Mouse (Mus musculus): ENCODE data around the gene Rbm33. TPM values are rescaled to one million over a fixed set of nuclear protein-coding genes. Genes with fewer than 3 reads are reported as not detected.

Gene Rbm33
- 9.4 and 11.3 TPM in 2 replicates for polyA plus RNA-seq (2015; fragmentation: Nextera tagmentation; extraction: Ambion mirVana)

- ATAC-seq (ENCODE audit: insufficient number of reproducible peaks, low FRiP score, low TSS enrichment, low read depth) = peak; percentile 90
- Histone ChIP-seq H3K27me3 (no peaks in the 10 kb centered on the region), H3K36me3 (no peaks in the 10 kb centered on the region), H3K9me3 (no peaks in the 10 kb centered on the region), H3K27ac (peak within 1 kb of the TSS; percentile 100), H3K4me2 (peak within 1 kb of the TSS; percentile 58), H3K9ac (peak within 1 kb of the TSS; percentile 99), H3K4me3 (peak within 1 kb of the TSS; percentile 92), H3K4me1 (peaks cover 12% of the 10 kb centered on the region)
- under 1% methylated on average over 76 of the region's 76 CpGs for WGBS
Measured at GRCm38 (mm10) chr5:28316722-28317245, at the start of gene Rbm33. Rbm33 (plus strand) TSS chr5:28317121.

- no peak overlapping the region for H3K4me3 ChIP-seq
- 25% methylated on average over 2 of the region's 2 CpGs for WGBS
- H3K4me1 ChIP-seq = no peaks in the 10 kb centered on the region
- ATAC-seq (ENCODE audit: insufficient number of reproducible peaks, low FRiP score, low TSS enrichment, low read depth) = no peak
- no peaks in the 10 kb centered on the region for H3K36me3 ChIP-seq
- no peaks in the 10 kb centered on the region for H3K27me3 ChIP-seq
- H3K27ac ChIP-seq = no peak overlapping the region
- no peak overlapping the region for H3K4me2 ChIP-seq
- H3K9me3 ChIP-seq = no peaks in the 10 kb centered on the region
- no peak overlapping the region for H3K9ac ChIP-seq
Measured at GRCm38 (mm10) chr5:28267576-28267975, 49.3 kb upstream of the Rbm33 start.

GRCm38 (mm10) chr5:28269469-28269991 lies 47.4 kb upstream of the Rbm33 start:
- H3K4me2 ChIP-seq = no peak overlapping the region
- H3K36me3 ChIP-seq = no peaks in the 10 kb centered on the region
- H3K4me1 ChIP-seq = no peaks in the 10 kb centered on the region
- no peaks in the 10 kb centered on the region for H3K9me3 ChIP-seq
- 52% methylated on average over 6 of the region's 6 CpGs for WGBS
- no peak overlapping the region for H3K4me3 ChIP-seq
- H3K27me3 ChIP-seq = no peaks in the 10 kb centered on the region
- ATAC-seq (ENCODE audit: insufficient number of reproducible peaks, low FRiP score, low TSS enrichment, low read depth) = no peak
- no peak overlapping the region for H3K27ac ChIP-seq
- no peak overlapping the region for H3K9ac ChIP-seq

- no peak for ATAC-seq (ENCODE audit: insufficient number of reproducible peaks, low FRiP score, low TSS enrichment, low read depth)
Measured at GRCm38 (mm10) chr5:28272836-28273235, 44.1 kb upstream of the Rbm33 start.

GRCm38 (mm10) chr5:28277279-28277678 lies 39.6 kb upstream of the Rbm33 start:
- 50% methylated on average over 2 of the region's 2 CpGs for WGBS
- no peak for ATAC-seq (ENCODE audit: insufficient number of reproducible peaks, low FRiP score, low TSS enrichment, low read depth)
- no peaks in the 10 kb centered on the region for H3K9me3 ChIP-seq

More at GRCm38 (mm10) chr5:28272836-28273235, 44.1 kb upstream of the Rbm33 start:
- Histone ChIP-seq H3K27ac (no peak overlapping the region), H3K4me3 (no peak overlapping the region), H3K27me3 (no peaks in the 10 kb centered on the region), H3K9ac (no peak overlapping the region), H3K36me3 (no peaks in the 10 kb centered on the region), H3K4me1 (no peaks in the 10 kb centered on the region), H3K9me3 (no peaks in the 10 kb centered on the region), H3K4me2 (no peak overlapping the region)
- WGBS = 81% methylated on average over 2 of the region's 2 CpGs

GRCm38 (mm10) chr5:28289111-28289510 lies 27.8 kb upstream of the Rbm33 start:
- Histone ChIP-seq H3K4me3 (no peak overlapping the region), H3K9me3 (no peaks in the 10 kb centered on the region), H3K9ac (no peak overlapping the region), H3K4me1 (no peaks in the 10 kb centered on the region), H3K27ac (no peak overlapping the region), H3K4me2 (no peak overlapping the region), H3K36me3 (no peaks in the 10 kb centered on the region), H3K27me3 (no peaks in the 10 kb centered on the region)
- WGBS = 44% methylated on average over 3 of the region's 3 CpGs
- ATAC-seq (ENCODE audit: insufficient number of reproducible peaks, low FRiP score, low TSS enrichment, low read depth) = no peak

More at GRCm38 (mm10) chr5:28277279-28277678, 39.6 kb upstream of the Rbm33 start:
- H3K27me3 ChIP-seq = no peaks in the 10 kb centered on the region
- no peak overlapping the region for H3K4me3 ChIP-seq
- H3K36me3 ChIP-seq = no peaks in the 10 kb centered on the region
- H3K4me1 ChIP-seq = no peaks in the 10 kb centered on the region
- no peak overlapping the region for H3K4me2 ChIP-seq
- H3K9ac ChIP-seq = no peak overlapping the region
- H3K27ac ChIP-seq = no peak overlapping the region

- Histone ChIP-seq H3K4me1 (no peaks in the 10 kb centered on the region), H3K4me3 (no peak overlapping the region), H3K36me3 (no peaks in the 10 kb centered on the region), H3K4me2 (no peak overlapping the region), H3K27ac (no peak overlapping the region), H3K9ac (no peak overlapping the region), H3K9me3 (no peaks in the 10 kb centered on the region), H3K27me3 (no peaks in the 10 kb centered on the region)
- no peak for ATAC-seq (ENCODE audit: insufficient number of reproducible peaks, low FRiP score, low TSS enrichment, low read depth)
- 47% methylated on average over 1 of the region's 1 CpGs for WGBS
Measured at GRCm38 (mm10) chr5:28290630-28291029, 26.3 kb upstream of the Rbm33 start.

- Histone ChIP-seq H3K4me3 (no peak overlapping the region), H3K27ac (no peak overlapping the region), H3K36me3 (no peaks in the 10 kb centered on the region), H3K4me1 (no peaks in the 10 kb centered on the region), H3K27me3 (no peaks in the 10 kb centered on the region), H3K9me3 (no peaks in the 10 kb centered on the region), H3K4me2 (no peak overlapping the region), H3K9ac (no peak overlapping the region)
- 81% methylated on average over 5 of the region's 5 CpGs for WGBS
- no peak for ATAC-seq (ENCODE audit: insufficient number of reproducible peaks, low FRiP score, low TSS enrichment, low read depth)
Measured at GRCm38 (mm10) chr5:28291118-28291850, 25.6 kb upstream of the Rbm33 start.

GRCm38 (mm10) chr5:28292281-28292680 lies 24.6 kb upstream of the Rbm33 start:
- Histone ChIP-seq H3K4me2 (no peak overlapping the region), H3K27ac (no peak overlapping the region), H3K9me3 (no peaks in the 10 kb centered on the region), H3K4me1 (no peaks in the 10 kb centered on the region), H3K27me3 (no peaks in the 10 kb centered on the region), H3K4me3 (no peak overlapping the region), H3K36me3 (no peaks in the 10 kb centered on the region), H3K9ac (no peak overlapping the region)
- no peak for ATAC-seq (ENCODE audit: insufficient number of reproducible peaks, low FRiP score, low TSS enrichment, low read depth)
- WGBS = 28% methylated on average over 3 of the region's 3 CpGs

- H3K9ac ChIP-seq = no peak overlapping the region
- no peaks in the 10 kb centered on the region for H3K27me3 ChIP-seq
- no peak overlapping the region for H3K4me3 ChIP-seq
- no peak overlapping the region for H3K4me2 ChIP-seq
- H3K36me3 ChIP-seq = no peaks in the 10 kb centered on the region
- WGBS = 4% methylated on average over 6 of the region's 6 CpGs
- no peaks in the 10 kb centered on the region for H3K4me1 ChIP-seq
- no peak overlapping the region for H3K27ac ChIP-seq
- no peak for ATAC-seq (ENCODE audit: insufficient number of reproducible peaks, low FRiP score, low TSS enrichment, low read depth)
- H3K9me3 ChIP-seq = no peaks in the 10 kb centered on the region
Measured at GRCm38 (mm10) chr5:28293990-28294389, 22.9 kb upstream of the Rbm33 start.

- Histone ChIP-seq H3K36me3 (no peaks in the 10 kb centered on the region), H3K27ac (no peak overlapping the region), H3K4me2 (no peak overlapping the region), H3K9ac (no peak overlapping the region), H3K27me3 (no peaks in the 10 kb centered on the region), H3K4me1 (no peaks in the 10 kb centered on the region), H3K9me3 (no peaks in the 10 kb centered on the region), H3K4me3 (no peak overlapping the region)
- 67% methylated on average over 5 of the region's 5 CpGs for WGBS
- ATAC-seq (ENCODE audit: insufficient number of reproducible peaks, low FRiP score, low TSS enrichment, low read depth) = no peak
Measured at GRCm38 (mm10) chr5:28298161-28298560, 18.8 kb upstream of the Rbm33 start.

- ATAC-seq (ENCODE audit: insufficient number of reproducible peaks, low FRiP score, low TSS enrichment, low read depth) = no peak
Measured at GRCm38 (mm10) chr5:28298693-28299092, 18.2 kb upstream of the Rbm33 start.

More at GRCm38 (mm10) chr5:28298693-28299092, 18.2 kb upstream of the Rbm33 start:
- no peak overlapping the region for H3K4me3 ChIP-seq
- H3K9ac ChIP-seq = no peak overlapping the region
- H3K4me2 ChIP-seq = no peak overlapping the region
- H3K27me3 ChIP-seq = no peaks in the 10 kb centered on the region
- H3K36me3 ChIP-seq = no peaks in the 10 kb centered on the region
- no peaks in the 10 kb centered on the region for H3K9me3 ChIP-seq
- 53% methylated on average over 3 of the region's 3 CpGs for WGBS
- no peaks in the 10 kb centered on the region for H3K4me1 ChIP-seq
- no peak overlapping the region for H3K27ac ChIP-seq
